Mouse (Mus musculus) heart, adult 8-10 months (tissue): ENCODE data around the gene Zfp579. TPM values are rescaled to one million over a fixed set of nuclear protein-coding genes. Genes with fewer than 3 reads are reported as not detected.
A peak's percentile ranks its signal among the peaks of the same experiment; 100 is the strongest.
"Not testable (repeated sequence)": the region's sequence is repeated elsewhere in the genome, so short reads cannot be mapped to it uniquely, and the experiment has no call there.

ENCODE experiments used
- DNase-seq: peaks from one replicate; pipeline ENCODE4 v3.0.0; 2022; ENCODE audit warnings: low spot score
- total RNA-seq, 4 experiments: library from RNA; stranded (reverse); gene quantifications; 2 replicates each; pipeline ENCODE4 v1.2.4; 2022

Zfp579 gene
- 10 to 100 TPM in 3 of 4 experiments, 1 to 10 TPM in 1; 9.7 to 19.8 (median 11.8) TPM for total RNA-seq

DNA sequence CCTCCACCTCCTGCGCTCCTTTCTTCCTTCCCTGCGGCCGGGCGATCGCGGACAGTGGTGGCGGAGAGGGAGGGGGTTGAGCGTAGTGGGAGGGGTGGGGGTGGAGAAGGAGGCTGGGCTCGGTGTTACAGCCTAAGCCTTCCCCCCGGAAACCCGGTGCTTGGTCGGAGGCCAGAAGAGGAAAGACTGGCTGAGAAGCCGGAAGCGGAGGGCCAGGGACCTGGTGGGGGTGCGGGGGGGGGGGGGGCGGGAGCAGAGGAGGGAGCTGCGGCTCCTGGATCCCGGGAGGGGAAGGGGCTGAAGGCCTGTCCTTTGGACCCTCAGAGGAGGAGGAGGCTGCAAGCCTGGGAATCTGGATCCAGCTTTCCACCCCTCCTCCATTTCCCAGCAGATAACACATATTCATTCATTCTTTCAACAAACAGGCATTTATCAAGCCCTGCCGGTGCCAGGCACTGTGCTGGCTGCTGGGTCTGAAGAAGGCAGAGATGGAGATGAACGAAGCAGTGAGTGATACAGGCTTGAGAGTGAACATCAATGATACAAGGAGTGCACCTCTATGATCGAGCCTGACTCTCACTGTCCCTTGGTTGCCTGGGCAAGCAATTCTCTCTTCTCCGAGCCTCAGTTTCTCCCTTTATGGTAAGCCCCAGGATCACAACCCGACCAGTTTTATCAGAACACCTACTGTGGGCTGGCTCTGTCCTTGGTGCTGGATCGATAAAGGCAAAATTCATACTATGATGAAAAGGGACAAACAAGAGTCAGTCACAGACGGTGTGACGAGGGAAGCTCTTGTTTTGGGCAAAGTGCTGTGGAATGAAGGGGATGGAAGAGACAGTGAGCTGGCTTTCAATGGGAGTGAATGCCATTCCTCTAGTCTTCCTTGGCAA is at the start of gene Zfp579:
Gene Zfp579 (minus strand): TSS at position 156 of the 893 bp plus-strand sequence.
- DNase-seq, result peak; percentile 88

DNA sequence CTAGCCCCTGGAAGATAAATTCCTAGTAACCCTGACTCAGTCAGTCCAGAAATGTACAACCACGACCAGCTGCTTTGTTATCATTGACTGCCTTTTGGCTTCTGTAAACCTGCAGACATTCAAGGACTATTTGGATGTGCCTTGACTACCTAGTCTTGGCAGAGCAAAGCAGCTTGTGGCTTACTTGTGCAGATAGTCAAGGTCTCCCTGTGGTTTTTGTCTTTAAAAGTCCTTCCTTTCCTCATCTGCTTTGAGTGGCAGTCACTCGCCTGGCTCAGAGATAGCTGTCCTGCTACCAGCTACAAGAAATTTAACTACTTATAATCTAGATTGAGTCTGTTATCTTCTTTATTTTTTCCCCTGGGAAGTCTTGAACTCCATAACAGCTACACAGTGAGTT is 49.0 kb upstream of the Zfp579 start:
- no peak for DNase-seq

DNA sequence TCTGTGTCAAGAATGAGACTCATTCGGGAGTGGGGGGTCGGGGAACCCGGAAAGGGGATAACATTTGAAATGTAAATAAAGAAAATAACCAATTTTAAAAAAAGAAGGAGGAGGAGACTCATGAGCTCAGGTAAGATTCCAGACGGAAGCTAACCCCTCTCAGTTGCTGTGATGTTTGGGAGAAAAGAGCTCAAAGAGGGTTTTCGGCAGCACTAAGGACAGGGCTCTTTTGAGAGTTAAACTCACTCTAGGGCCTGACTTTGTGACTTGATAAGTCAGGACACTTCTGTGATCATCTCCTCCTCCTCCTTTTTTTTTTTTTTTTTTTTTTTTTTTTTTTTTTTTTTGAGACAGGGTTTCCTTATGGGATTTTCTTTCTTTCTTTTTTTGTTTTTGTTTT is 43.0 kb upstream of the Zfp579 start:
- no peak for DNase-seq

DNA sequence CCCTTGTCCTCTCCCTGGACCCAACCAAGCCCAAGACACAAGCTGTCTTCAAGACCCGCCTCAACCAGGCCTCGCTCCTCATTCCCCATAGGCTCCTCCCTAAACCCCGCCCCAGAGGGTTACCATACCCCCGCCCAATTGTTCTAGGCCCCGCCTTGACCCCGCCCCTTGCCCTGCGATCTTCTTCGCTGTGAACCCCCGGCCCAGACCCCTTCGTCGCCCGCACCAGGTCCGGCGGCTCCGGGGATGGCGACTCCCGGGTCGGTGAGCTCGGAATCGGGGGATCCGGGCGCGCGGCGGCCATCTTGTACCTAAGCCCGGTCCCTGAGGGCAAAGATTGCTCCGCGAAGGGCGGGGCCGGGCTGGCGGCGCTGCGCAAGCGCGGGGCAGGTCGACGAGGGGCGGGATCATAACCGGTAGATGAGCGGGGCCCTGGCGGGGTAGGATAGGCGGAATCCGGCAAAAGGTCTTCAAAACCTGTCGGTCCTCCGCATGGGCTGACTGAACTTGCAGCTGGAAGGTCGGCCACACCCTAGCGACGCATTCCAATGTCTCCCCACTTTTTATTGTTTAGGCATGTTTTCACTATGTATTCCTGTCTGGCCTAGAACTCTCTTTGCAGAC is 42.3 kb upstream of the Zfp579 start, which contains the start of gene Zfp784:
Gene Zfp784 (minus strand): TSS at position 338 of the 624 bp plus-strand sequence.
- DNase-seq, result peak; percentile 94

DNA sequence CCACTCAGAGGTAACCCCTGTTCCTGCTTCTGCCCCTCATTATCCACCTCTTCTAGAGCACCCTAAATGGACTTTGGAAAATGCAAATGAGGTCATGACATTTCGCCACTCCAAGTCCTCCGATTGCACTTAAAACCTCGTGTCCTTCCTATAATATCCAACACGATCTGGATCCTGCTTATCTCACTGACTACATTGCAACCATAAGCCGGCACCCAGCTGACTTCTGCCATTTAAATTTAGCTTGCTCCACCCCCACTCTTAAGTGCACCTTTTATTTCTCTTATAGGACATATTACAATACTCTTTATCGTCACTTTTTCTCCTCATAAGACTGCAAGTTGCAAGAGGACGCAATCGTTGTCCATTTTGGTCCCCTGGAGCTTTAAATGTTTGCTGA is 41.5 kb upstream of the Zfp579 start:
- no peak for DNase-seq

DNA sequence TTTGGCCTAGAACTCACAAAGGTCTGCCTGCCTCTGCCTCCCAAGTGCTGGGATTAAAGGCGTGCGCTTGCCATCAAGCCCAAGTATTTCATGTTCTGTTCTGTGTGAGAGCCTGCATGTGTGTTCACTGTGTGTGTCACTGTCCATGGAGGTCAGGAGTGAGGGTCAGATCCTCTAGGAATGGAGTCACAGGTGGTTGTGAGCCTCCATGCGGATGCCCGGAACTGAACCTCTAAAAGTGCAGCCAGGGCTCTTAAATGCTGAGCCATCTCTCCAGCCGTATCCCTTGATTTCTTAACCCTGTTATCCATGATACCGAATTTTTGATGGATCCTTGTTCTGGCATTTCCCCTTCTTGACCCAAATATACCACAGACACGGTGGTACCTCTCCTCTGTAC is 41.1 kb upstream of the Zfp579 start:
- no peak for DNase-seq

DNA sequence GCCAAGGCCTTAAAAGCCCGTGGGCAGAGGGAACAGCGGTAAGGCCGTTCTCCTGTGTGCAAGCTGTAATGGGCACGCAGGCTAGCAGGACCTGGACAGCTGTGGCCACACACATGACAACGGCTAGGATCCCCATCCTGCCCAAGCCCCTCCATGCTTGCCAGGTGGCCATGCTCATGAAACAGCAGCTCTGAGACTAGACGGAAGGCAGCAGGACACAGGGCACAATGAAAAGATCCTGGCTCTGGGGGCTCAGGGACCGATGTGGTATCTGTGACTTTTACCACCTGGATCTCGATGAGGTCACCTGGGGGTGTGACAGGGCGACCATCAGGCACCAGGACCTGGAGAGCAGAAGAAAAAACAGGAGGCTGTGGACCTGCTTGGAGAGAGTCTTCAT is 40.2 kb upstream of the Zfp579 start:
- DNase-seq, result no peak

DNA sequence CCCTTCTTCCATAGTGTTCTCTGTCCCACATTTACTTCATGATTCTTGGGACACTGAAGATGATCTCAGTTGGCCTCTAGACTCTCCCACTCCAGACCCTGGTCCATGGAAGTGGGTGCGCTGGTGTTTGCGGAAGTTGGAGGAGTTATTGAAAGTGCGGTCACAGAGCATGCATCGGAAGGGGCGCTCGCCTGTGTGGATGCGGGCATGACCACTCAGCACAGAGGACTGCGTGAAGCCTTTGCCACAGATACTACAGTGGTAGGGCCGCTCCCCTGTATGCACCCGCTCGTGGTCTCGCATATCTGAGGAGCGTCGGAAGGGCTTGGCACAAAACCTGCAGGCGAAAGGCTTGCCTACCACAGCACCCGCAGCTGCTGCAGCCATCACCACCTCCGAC is 39.7 kb upstream of the Zfp579 start:
- DNase-seq, result no peak

DNA sequence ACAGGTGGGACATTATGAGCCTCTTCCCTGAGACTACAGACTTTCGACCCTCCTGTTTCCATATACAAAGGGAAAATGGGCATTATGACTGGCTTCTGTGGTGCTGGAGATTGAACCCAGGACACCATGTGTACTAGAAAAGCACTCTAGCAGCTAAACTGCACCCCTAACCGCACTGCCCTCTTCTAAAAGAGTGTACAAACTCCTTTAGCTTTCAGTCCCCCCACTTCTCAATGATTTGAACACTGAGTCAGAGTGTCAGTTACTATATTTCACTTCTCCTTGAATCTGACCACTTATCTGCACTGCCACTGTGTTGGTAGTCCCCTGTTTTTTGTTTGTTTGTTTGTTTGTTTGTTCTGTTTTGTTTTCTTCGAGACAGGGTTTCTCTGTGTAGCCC is 37.9 kb upstream of the Zfp579 start, which contains the start of gene 4632433K11Rik:
Gene 4632433K11Rik (plus strand): TSS at position 301 of the 400 bp plus-strand sequence.
- no peak for DNase-seq

DNA sequence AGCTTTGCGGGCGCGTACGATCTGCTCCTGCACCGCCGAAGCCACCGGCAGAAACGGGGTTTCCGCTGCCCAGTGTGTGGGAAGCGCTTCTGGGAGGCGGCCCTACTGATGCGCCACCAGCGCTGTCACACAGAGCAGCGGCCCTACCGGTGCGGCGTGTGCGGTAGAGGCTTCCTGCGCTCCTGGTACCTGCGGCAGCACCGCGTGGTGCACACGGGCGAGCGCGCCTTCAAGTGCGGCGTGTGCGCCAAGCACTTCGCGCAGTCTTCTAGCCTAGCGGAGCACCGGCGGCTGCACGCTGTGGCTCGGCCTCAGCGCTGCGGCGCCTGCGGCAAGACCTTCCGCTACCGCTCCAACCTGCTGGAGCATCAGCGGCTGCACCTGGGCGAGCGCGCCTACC is 35.5 kb upstream of the Zfp579 start:
- DNase-seq, result no peak

DNA sequence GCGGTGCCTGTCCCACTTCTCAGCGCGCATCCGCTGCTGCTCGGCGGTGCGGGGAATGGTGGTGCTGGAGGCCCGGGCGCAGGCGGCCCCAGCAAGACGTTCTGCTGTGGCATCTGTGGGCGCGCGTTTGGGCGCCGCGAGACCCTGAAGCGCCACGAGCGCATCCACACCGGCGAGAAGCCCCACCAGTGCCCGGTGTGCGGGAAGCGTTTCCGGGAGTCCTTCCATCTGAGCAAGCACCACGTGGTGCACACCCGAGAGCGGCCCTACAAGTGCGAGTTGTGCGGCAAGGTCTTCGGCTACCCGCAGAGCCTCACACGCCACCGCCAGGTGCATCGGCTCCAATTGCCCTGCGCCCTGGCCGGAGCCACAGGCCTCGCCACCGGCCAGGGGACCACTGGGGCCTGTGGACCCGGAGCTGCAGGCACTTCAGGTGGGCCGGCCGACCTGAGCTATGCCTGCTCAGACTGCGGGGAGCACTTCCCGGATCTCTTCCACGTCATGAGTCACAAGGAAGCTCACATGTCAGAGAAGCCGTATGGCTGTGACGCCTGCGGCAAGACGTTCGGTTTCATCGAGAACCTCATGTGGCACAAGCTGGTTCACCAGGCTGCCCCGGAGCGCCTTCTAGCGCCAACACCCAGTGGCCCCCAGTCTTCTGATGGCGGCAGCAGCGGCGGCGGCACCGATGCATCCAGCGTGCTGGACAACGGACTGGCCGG is 34.8 kb upstream of the Zfp579 start:
- no peak for DNase-seq

DNA sequence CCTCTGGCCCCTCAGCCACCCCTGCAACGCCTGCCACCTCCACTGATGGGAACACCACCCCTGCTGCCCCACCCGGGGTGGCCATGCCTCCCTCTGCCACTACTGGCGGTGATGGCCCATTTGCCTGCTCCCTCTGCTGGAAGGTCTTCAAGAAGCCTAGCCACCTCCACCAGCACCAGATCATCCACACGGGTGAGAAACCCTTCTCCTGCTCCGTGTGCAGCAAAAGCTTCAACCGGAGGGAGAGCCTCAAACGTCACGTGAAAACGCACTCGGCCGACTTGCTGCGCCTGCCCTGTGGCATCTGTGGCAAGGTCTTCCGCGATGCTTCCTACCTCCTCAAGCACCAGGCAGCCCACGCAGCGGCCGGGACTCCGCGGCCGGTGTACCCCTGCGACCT is 34.0 kb upstream of the Zfp579 start:
- DNase-seq, result no peak

DNA sequence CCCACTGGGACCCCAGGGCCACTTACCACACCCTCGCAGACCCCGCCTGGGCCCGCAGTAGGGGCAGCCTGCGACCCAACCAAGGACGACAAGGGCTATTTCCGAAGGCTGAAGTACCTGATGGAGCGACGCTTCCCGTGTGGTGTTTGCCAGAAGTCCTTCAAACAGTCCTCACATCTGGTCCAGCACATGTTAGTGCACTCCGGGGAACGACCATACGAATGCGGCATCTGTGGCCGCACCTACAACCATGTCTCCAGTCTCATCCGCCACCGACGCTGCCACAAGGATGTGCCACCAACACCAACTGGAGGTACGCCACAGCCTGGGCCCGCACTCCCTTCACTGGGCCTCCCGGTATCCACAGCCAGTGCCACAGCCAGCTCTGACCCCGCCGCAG is 33.6 kb upstream of the Zfp579 start:
- DNase-seq, result no peak

DNA sequence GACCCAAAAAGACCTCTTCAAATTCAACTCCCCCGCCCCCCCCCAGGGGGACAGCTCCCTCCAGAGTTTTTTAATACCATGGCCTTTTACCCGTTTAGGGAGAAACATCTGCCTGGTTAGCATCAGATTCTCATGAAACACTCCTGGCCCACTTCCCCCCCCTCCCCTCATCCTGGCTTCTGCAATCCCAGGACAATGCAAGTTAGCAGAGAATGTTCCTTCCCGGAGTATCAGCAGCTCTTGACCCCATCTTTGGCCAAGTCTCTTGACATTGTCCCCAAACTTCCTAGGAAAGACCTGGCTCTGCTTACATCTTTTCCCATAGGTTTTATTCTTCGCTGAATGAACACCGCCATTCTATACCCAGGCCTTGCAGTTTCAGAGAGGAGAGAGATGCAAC is 25.2 kb upstream of the Zfp579 start:
- no peak for DNase-seq

DNA sequence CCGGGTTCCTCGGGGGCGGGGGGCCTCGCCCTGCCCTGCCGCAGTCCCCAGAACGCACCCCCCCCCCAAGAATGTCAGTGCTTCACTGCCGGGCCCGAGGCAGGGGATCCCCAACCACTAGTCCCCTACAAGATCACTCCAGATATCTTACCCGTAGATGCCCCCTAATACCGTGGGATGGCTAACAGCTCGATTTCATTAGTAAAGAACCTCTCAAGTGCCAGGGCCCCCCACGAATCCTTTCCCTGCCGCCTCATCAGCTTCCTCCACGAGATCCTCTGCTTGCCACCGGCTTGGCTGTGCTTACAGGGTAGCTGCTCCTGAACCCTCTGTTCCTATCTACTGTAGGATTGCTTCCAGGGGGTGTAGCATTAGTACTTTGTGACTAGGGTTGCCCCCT is 24.7 kb upstream of the Zfp579 start:
- DNase-seq, result no peak

DNA sequence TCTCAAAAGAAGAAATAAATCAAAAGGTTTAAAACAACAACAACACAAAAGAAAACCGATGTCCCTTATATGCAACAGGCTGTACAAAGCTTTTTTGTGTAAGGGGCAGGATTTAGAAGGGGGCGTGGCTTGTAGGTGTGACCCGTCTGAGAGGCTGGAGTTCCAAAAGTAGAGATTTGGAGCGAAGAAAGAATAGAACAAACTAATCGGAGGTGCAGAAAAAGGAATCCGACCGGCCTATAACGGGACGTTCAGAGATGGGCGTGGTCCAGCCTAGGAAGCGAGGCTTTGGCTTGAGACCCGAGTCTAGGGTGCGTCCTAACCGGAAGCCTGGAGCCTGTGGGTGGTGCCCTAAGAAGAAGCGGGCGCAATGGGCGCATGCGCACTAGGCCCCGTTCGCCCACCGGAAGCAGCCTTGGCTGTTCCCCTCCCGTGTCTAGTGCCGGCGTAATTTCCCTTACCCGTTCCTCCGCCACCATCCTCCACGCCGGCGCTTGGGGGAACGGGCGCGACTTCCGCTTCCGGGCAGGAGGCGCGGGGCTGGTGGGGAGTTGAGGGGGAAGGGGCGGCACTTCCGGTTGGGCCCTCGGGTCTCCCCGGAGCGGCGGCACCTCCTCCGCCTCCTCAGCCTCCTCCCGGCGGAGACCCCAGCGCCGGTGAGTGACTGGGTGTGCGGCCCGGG is 24.2 kb upstream of the Zfp579 start, which contains the start of the genes Zfp865 and Ccdc106:
Gene Zfp865 (plus strand): TSS at position 377 of the 682 bp plus-strand sequence.
Gene Ccdc106 (plus strand): TSS at position 554 of the 682 bp plus-strand sequence.
- peak; percentile 99 for DNase-seq

DNA sequence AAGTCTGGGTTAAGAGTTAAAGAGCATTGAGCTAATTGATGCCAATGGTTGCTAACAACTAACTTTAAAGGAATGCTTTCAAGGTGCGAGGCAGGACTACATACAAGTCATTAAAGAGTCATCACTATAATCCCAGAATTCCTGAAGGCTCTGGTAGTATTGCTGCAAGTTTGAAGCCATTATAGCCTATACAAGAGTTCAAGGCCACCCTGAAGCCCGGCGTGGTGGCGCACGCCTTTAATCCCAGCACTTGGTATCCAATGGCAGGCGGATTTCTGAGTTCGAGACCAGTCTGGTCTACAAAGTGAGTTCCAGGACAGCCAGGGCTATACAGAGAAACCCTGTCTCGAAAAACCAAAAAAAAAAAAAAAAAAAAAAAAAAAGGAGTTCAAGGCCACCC is 23.6 kb upstream of the Zfp579 start:
- not testable (repeated sequence) for DNase-seq

DNA sequence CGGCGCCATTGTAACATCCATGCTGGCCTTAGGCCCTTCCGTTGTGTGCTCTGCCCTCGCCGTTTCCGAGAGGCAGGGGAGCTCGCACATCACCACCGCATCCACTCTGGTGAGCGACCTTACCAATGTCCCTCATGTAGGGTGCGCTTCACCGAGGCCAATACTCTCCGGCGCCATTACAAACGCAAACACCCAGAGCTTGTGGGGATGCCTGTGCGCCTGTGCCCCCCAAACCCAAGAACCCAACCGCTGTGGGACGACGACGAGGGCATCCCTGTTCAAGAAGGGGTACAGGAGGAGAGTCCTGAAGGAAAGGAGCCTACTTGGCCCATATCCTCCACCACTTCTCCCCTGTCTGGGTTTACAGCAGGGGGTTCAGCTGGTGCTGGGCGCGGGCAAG is 22.0 kb upstream of the Zfp579 start:
- no peak for DNase-seq

DNA sequence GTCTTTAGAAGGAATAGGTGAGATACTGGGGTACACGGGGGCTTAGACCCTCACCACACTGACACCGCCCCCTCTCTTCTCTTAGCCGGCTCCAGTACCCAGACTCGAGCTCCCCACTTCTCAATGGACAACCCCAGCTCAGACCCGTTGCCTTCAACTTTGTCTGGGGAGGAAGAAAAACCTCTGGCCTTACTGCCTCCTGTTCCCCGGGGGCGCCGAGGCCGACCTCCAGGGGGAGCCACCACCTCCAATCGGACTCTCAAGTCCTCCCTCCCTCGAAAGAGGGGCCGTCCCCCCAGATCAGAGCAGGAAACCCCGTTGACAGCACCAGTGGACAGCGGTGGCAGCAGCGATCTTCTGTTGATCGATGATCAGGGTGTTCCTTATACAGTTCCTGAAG is 21.4 kb upstream of the Zfp579 start:
- no peak for DNase-seq

DNA sequence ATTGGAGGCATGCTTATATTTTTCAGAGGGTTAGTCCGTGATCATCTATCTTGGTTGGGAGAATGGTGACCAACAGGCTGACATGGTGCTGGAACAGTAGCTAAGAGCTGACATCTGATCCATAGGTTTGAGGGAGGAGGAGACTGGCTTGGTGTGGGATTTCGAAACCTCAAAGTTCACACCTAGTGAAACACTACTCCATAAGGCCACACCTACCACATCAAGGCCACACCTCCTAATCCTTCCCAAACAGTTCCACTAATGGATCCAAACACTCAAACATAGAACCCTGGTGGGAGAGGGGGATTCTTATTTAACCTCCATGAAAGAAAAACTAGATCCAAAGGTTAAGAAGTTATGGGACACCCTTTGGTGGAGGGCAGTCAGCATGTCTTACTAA is 21.0 kb upstream of the Zfp579 start:
- no peak for DNase-seq

DNA sequence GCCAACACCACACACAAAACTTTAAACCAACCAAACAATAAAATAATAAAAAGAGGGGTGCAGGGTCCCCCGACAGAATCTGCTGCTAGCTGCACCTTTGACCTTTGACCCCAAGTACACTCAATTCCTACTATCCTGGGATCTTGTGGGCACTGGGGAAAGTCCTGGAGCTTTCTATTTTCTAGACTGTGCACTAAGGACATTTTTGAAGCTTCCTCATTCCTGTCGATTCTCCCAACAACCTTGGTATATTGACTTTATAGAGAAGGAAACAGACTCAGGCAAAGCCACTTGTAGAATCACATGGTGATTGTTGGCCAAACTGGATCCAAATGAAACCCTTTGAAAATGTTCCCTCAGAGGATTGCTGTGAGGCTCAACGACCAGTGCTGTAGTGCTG is 20.1 kb upstream of the Zfp579 start:
- DNase-seq, result no peak
